Mouse (Mus musculus) MEL (cell line): Measurements from ENCODE around the gene Tyk2. TPM values are rescaled to one million over a fixed set of nuclear protein-coding genes. Genes with fewer than 3 reads are reported as not detected.
A peak's percentile ranks its signal among the peaks of the same experiment; 100 is the strongest.

Source experiments
- DNase-seq: peaks from one replicate; pipeline ENCODE4 v3.0.0; 2011; ENCODE audit warnings: low read depth, low spot score
- H3K27ac ChIP-seq: 2 replicates; pipeline ENCODE4 v1.5.1; 2012; ENCODE audit warnings: low read depth, mild to moderate bottlenecking, control low read depth, low read length, moderate library complexity; ENCODE audit not compliant: control insufficient read depth
- H3K27me3 ChIP-seq, 2 experiments: fragments of 150-350 bp in 1 of 2; sonication (generic) in 1 of 2; 2 replicates each; pipeline ENCODE4 v1.6.1; 2012; ENCODE audit warnings: low read length in 2 of 2, mild to moderate bottlenecking in 2 of 2, improper control_type of control experiment in 1 of 2, moderate library complexity in 1 of 2; ENCODE audit not compliant: insufficient read depth in 2 of 2, control insufficient read depth in 1 of 2
- H3K36me3 ChIP-seq, 2 experiments: 2 replicates each; pipeline ENCODE4 v1.6.1; 2012 to 2014; ENCODE audit warnings: low read length in 2 of 2, improper control_type of control experiment in 1 of 2, inconsistent platforms in 1 of 2, mild to moderate bottlenecking in 1 of 2; ENCODE audit not compliant: insufficient read depth in 2 of 2, control insufficient read depth in 1 of 2
- H3K4me1 ChIP-seq, 2 experiments: fragments of 150-350 bp in 1 of 2; sonication (generic) in 1 of 2; 2 replicates each; pipeline ENCODE4 v1.6.1; 2012; ENCODE audit warnings: low read length in 2 of 2, improper control_type of control experiment in 1 of 2, mild to moderate bottlenecking in 1 of 2; ENCODE audit not compliant: insufficient read depth in 2 of 2, control insufficient read depth in 1 of 2
- H3K4me3 ChIP-seq, 2 experiments: fragments of 150-350 bp in 1 of 2; sonication (generic) in 1 of 2; 2 replicates each; pipeline ENCODE4 v1.5.1; 2012; ENCODE audit warnings: low read depth in 2 of 2, low read length in 2 of 2, mild to moderate bottlenecking in 2 of 2, moderate library complexity in 2 of 2, control low read depth in 1 of 2, improper control_type of control experiment in 1 of 2; ENCODE audit not compliant: control insufficient read depth in 1 of 2, insufficient read depth in 1 of 2
- H3K79me2 ChIP-seq: 2 replicates; pipeline ENCODE4 v1.6.1; 2012; ENCODE audit warnings: mild to moderate bottlenecking, low read length, moderate library complexity; ENCODE audit not compliant: control insufficient read depth, poor library complexity, insufficient read depth
- H3K9ac ChIP-seq: 2 replicates; pipeline ENCODE4 v1.6.1; 2012; ENCODE audit warnings: low read depth, mild to moderate bottlenecking, control low read depth, low read length, moderate library complexity; ENCODE audit not compliant: control insufficient read depth, poor library complexity, severe bottlenecking
- H3K9me3 ChIP-seq: fragments of 150-350 bp; sonication (generic); replicated peaks from 2 replicates; pipeline ENCODE4 v1.6.1; 2012; ENCODE audit warnings: mild to moderate bottlenecking, low read length, improper control_type of control experiment, moderate library complexity; ENCODE audit not compliant: insufficient read depth
- BHLHE40 ChIP-seq: IDR thresholded peaks from 2 replicates; pipeline ENCODE4 v1.6.1; 2012; ENCODE audit warnings: low read depth, mild to moderate bottlenecking, inconsistent platforms, low read length, improper control_type of control experiment, borderline replicate concordance
- CTCF ChIP-seq, 3 experiments: IDR thresholded peaks in 2 of 3; conservative IDR thresholded peaks in 1 of 3; 2 replicates each; pipeline ENCODE4 v1.5.1; 2011 to 2012; ENCODE audit warnings: low read length in 3 of 3, low read depth in 2 of 3, mild to moderate bottlenecking in 2 of 3, improper control_type of control experiment in 1 of 3, inconsistent platforms in 1 of 3, mixed read lengths in 1 of 3, moderate library complexity in 1 of 3; ENCODE audit not compliant: control insufficient read depth in 1 of 3, insufficient read depth in 1 of 3, poor library complexity in 1 of 3, severe bottlenecking in 1 of 3
- E2F4 ChIP-seq: IDR thresholded peaks from 2 replicates; pipeline ENCODE4 v1.6.1; 2011; ENCODE audit warnings: low read depth, low read length, improper control_type of control experiment, borderline replicate concordance
- ELF1 ChIP-seq: IDR thresholded peaks from 2 replicates; pipeline ENCODE4 v1.6.1; 2014; ENCODE audit warnings: low read depth, mild to moderate bottlenecking, inconsistent platforms, low read length, improper control_type of control experiment, moderate library complexity
- EP300 ChIP-seq, 2 experiments: IDR thresholded peaks; 2 replicates each; pipeline ENCODE4 v1.6.1; 2011; ENCODE audit warnings: improper control_type of control experiment in 2 of 2, low read length in 2 of 2, low read depth in 1 of 2, mild to moderate bottlenecking in 1 of 2
- ETS1 ChIP-seq: IDR thresholded peaks from 2 replicates; pipeline ENCODE4 v1.6.1; 2012; ENCODE audit warnings: low read depth, mild to moderate bottlenecking, inconsistent platforms, low read length, improper control_type of control experiment, moderate library complexity
- GABPA ChIP-seq: IDR thresholded peaks from 2 replicates; pipeline ENCODE4 v1.6.1; 2012; ENCODE audit warnings: low read depth, mild to moderate bottlenecking, inconsistent platforms, low read length, improper control_type of control experiment, moderate library complexity
- GATA1 ChIP-seq: IDR thresholded peaks from 2 replicates; pipeline ENCODE4 v1.6.1; 2011; ENCODE audit warnings: low read depth, low read length, improper control_type of control experiment
- HCFC1 ChIP-seq: IDR thresholded peaks from 2 replicates; pipeline ENCODE4 v1.6.1; 2012; ENCODE audit warnings: low read depth, mild to moderate bottlenecking, inconsistent platforms, low read length, improper control_type of control experiment, moderate library complexity
- JUND ChIP-seq: IDR thresholded peaks from 2 replicates; pipeline ENCODE4 v1.6.1; 2011; ENCODE audit warnings: low read depth, mild to moderate bottlenecking, improper control_type of control experiment, low read length
- KAT2A ChIP-seq: conservative IDR thresholded peaks from 2 replicates; pipeline ENCODE4 v1.6.1; 2012; ENCODE audit warnings: low read depth, low read length, improper control_type of control experiment, inconsistent platforms
- MAFK ChIP-seq: IDR thresholded peaks from 2 replicates; pipeline ENCODE4 v1.6.1; 2011; ENCODE audit warnings: low read depth, mild to moderate bottlenecking, low read length, improper control_type of control experiment, borderline replicate concordance
- MAX ChIP-seq: IDR thresholded peaks from 2 replicates; pipeline ENCODE4 v1.6.1; 2011; ENCODE audit warnings: low read length, improper control_type of control experiment
- MAZ ChIP-seq: IDR thresholded peaks from 2 replicates; pipeline ENCODE4 v1.6.1; 2012; ENCODE audit warnings: low read depth, mild to moderate bottlenecking, inconsistent platforms, low read length, improper control_type of control experiment
- MEF2A ChIP-seq: IDR thresholded peaks from 2 replicates; pipeline ENCODE4 v1.6.1; 2014; ENCODE audit warnings: low read depth, mild to moderate bottlenecking, inconsistent platforms, low read length, improper control_type of control experiment; ENCODE audit not compliant: poor library complexity, insufficient replicate concordance, severe bottlenecking; ENCODE audit errors: extremely low read depth
- MXI1 ChIP-seq: IDR thresholded peaks from 2 replicates; pipeline ENCODE4 v1.6.1; 2011; ENCODE audit warnings: mild to moderate bottlenecking, low read depth, low read length, improper control_type of control experiment
- MYB ChIP-seq: IDR thresholded peaks from 2 replicates; pipeline ENCODE4 v1.6.1; 2011; ENCODE audit warnings: mild to moderate bottlenecking, low read depth, low read length, improper control_type of control experiment
- MYC ChIP-seq: IDR thresholded peaks from 2 replicates; pipeline ENCODE4 v1.6.1; 2011; ENCODE audit warnings: low read depth, mild to moderate bottlenecking, low read length, improper control_type of control experiment, moderate library complexity
- NELFE ChIP-seq: IDR thresholded peaks from 2 replicates; pipeline ENCODE4 v1.6.1; 2011; ENCODE audit warnings: low read depth, low read length, improper control_type of control experiment
- NRF1 ChIP-seq: IDR thresholded peaks from 2 replicates; pipeline ENCODE4 v1.6.1; 2014; ENCODE audit warnings: low read depth, mild to moderate bottlenecking, inconsistent platforms, low read length, improper control_type of control experiment, moderate library complexity; ENCODE audit not compliant: poor library complexity, insufficient read depth, severe bottlenecking
- POLR2A ChIP-seq, 2 experiments: IDR thresholded peaks; 2 replicates each; pipeline ENCODE4 v1.6.1; 2011 to 2012; ENCODE audit warnings: low read length in 2 of 2, mild to moderate bottlenecking in 2 of 2, control low read depth in 1 of 2, improper control_type of control experiment in 1 of 2, low read depth in 1 of 2, moderate library complexity in 1 of 2; ENCODE audit not compliant: control insufficient read depth in 1 of 2, insufficient read depth in 1 of 2, poor library complexity in 1 of 2
- POLR2AphosphoS2 ChIP-seq: IDR thresholded peaks from 2 replicates; pipeline ENCODE4 v1.6.1; 2011; ENCODE audit warnings: low read length, improper control_type of control experiment
- POLR2AphosphoS5 ChIP-seq: IDR thresholded peaks from 2 replicates; pipeline ENCODE4 v1.6.1; 2012; ENCODE audit warnings: low read depth, borderline replicate concordance, mild to moderate bottlenecking, inconsistent platforms, low read length, moderate library complexity, mixed read lengths
- RAD21 ChIP-seq: IDR thresholded peaks from 2 replicates; pipeline ENCODE4 v1.6.1; 2011; ENCODE audit warnings: mild to moderate bottlenecking, low read depth, low read length, improper control_type of control experiment
- RCOR1 ChIP-seq: IDR thresholded peaks from 2 replicates; pipeline ENCODE4 v1.6.1; 2012; ENCODE audit warnings: low read depth, mild to moderate bottlenecking, inconsistent platforms, low read length, improper control_type of control experiment
- SIN3A ChIP-seq: IDR thresholded peaks from 2 replicates; pipeline ENCODE4 v1.6.1; 2012; ENCODE audit warnings: low read length, improper control_type of control experiment, inconsistent platforms
- SMC3 ChIP-seq: IDR thresholded peaks from 2 replicates; pipeline ENCODE4 v1.6.1; 2011; ENCODE audit warnings: low read depth, low read length, improper control_type of control experiment
- TAL1 ChIP-seq: IDR thresholded peaks from 2 replicates; pipeline ENCODE4 v1.6.1; 2012; ENCODE audit warnings: mild to moderate bottlenecking, inconsistent platforms, low read length, moderate library complexity, mixed read lengths
- TBP ChIP-seq: IDR thresholded peaks from 2 replicates; pipeline ENCODE4 v1.8.0; 2011; ENCODE audit warnings: low read depth, low read length, improper control_type of control experiment
- TCF12 ChIP-seq: IDR thresholded peaks from 2 replicates; pipeline ENCODE4 v1.6.1; 2014; ENCODE audit warnings: low read depth, mild to moderate bottlenecking, inconsistent platforms, low read length, improper control_type of control experiment, moderate library complexity
- UBTF ChIP-seq: IDR thresholded peaks from 2 replicates; pipeline ENCODE4 v1.6.1; 2012; ENCODE audit warnings: low read depth, mild to moderate bottlenecking, inconsistent platforms, low read length, improper control_type of control experiment, moderate library complexity, borderline replicate concordance; ENCODE audit not compliant: insufficient read depth
- USF1 ChIP-seq: IDR thresholded peaks from 2 replicates; pipeline ENCODE4 v1.6.1; 2014; ENCODE audit warnings: low read depth, mild to moderate bottlenecking, inconsistent platforms, low read length, improper control_type of control experiment, moderate library complexity
- USF2 ChIP-seq, 2 experiments: IDR thresholded peaks; 2 replicates each; pipeline ENCODE4 v1.6.1; 2011 to 2012; ENCODE audit warnings: improper control_type of control experiment in 2 of 2, low read length in 2 of 2, borderline replicate concordance in 1 of 2, inconsistent platforms in 1 of 2, low read depth in 1 of 2, mild to moderate bottlenecking in 1 of 2; ENCODE audit not compliant: insufficient read depth in 1 of 2
- ZC3H11A ChIP-seq: IDR thresholded peaks from 2 replicates; pipeline ENCODE4 v1.6.1; 2012; ENCODE audit warnings: low read depth, mild to moderate bottlenecking, inconsistent platforms, low read length, improper control_type of control experiment
- ZKSCAN1 ChIP-seq: IDR thresholded peaks from 2 replicates; pipeline ENCODE4 v1.6.1; 2012; ENCODE audit warnings: low read depth, mild to moderate bottlenecking, inconsistent platforms, low read length, improper control_type of control experiment, moderate library complexity
- ZMIZ1 ChIP-seq: IDR thresholded peaks from 2 replicates; pipeline ENCODE4 v1.6.1; 2012; ENCODE audit warnings: low read depth, mild to moderate bottlenecking, inconsistent platforms, low read length, improper control_type of control experiment, moderate library complexity
- polyA plus RNA-seq, 2 experiments: library from polyadenylated mRNA; stranded (reverse) in 1 of 2; unstranded in 1 of 2; fragments of >175 nt in 1 of 2; fragments of >200 nt in 1 of 2; gene quantifications; 2 replicates each; pipeline versions ENCODE4 v1.2.1 to v1.2.4; 2012; ENCODE audit warnings: low replicate concordance in 2 of 2, low read depth in 1 of 2; ENCODE audit not compliant: insufficient read length in 2 of 2, insufficient read depth in 1 of 2, missing spikeins in 1 of 2
- total RNA-seq: library from RNA; depleted of rRNA; stranded (reverse); fragments of 300-350 nt; gene quantifications from 2 replicates; pipeline ENCODE4 v1.2.3, GENCODE M21; 2012

Tyk2 gene
- total and polyA plus RNA-seq, 3 experiments: 43.8 to 63.3 TPM; not detected in 1

DNA sequence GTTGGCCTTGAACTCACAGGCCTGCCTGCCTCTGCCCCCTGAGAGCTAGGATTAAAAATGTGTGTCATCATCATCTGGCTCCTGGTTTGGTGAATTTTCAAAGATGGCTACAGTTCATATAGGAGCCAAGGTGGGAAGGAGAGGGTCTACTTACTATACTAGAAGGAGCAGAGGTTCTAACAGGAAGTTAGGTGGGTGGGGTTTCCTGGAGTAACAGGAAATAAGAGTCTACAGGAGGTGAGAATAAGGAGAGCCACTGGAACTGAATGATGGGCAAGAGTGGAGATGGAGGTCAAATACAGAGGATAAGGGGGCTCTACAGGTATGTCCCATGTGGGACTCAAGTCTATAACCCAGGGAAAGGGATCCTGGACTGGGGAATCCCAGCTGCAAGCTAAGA, 17.4 kb upstream of the Tyk2 start:
- H3K27ac ChIP-seq: peak overlapping the region; percentile 77; the same call in 1 of the 2 replicates
- no peaks in the 10 kb centered on the region for H3K27me3 ChIP-seq
- peaks cover 65% of the 10 kb centered on the region for H3K79me2 ChIP-seq
- peak overlapping the region; percentile 79 for H3K9ac ChIP-seq
- H3K9me3 ChIP-seq: no peaks in the 10 kb centered on the region
- H3K4me3 ChIP-seq: peak overlapping the region; percentile 63 to 92
- peaks cover 22 to 33% of the 10 kb centered on the region in 2 experiments for H3K4me1 ChIP-seq
- TF ChIP-seq JUND (no peak), RAD21 (no peak), ZKSCAN1 (no peak), MAX (no peak), POLR2AphosphoS5 (no peak), MAFK (no peak), NRF1 (no peak), USF1 (no peak), MYB (no peak), ZMIZ1 (no peak), RCOR1 (no peak), MYC (no peak), SIN3A (peak; percentile 46), EP300 (IDR thresholded peaks at IDR 0.05; ENCODE audit: low read depth in 1 of 2, low read length in 2 of 2) (0 out of 4 replicates have a peak, but pooled peaks of 1 of the 2 experiments have one; percentile 6), HCFC1 (peak; percentile 72), UBTF (no peak), MXI1 (no peak; the same call in 1 of the 2 replicates), TBP (no peak), POLR2A (IDR thresholded peaks at IDR 0.05; ENCODE audit: control insufficient read depth in 1 of 2, insufficient read depth in 1 of 2, low read depth in 1 of 2, low read length in 2 of 2, poor library complexity in 1 of 2) (peak in 1 of 2 experiments; percentile 36; a peak in 1 of 4 replicates), ZC3H11A (no peak), TCF12 (no peak), TAL1 (no peak), GATA1 (no peak), E2F4 (no peak), POLR2AphosphoS2 (no peak), GABPA (no peak), USF2 (IDR thresholded peaks at IDR 0.05; ENCODE audit: borderline replicate concordance in 1 of 2, insufficient read depth in 1 of 2, low read depth in 1 of 2, low read length in 2 of 2) (no peak), MAZ (peak; percentile 40), KAT2A (no peak), MEF2A (no peak), ETS1 (no peak), CTCF (IDR thresholded peaks at IDR 0.05 in 2 of 3, conservative IDR thresholded peaks at IDR 0.05 in 1 of 3; ENCODE audit: control insufficient read depth in 1 of 3, insufficient read depth in 1 of 3, low read depth in 2 of 3, low read length in 3 of 3, poor library complexity in 1 of 3, severe bottlenecking in 1 of 3) (no peak), SMC3 (no peak), BHLHE40 (no peak), NELFE (peak; percentile 42; the same call in 1 of the 2 replicates), ELF1 (no peak; the same call in 1 of the 2 replicates)
- H3K36me3 ChIP-seq: peaks cover 29 to 30% of the 10 kb centered on the region in 2 experiments
- DNase-seq: peak; percentile 80
